Mouse (Mus musculus) brain, embryonic 14.5 days (tissue): ENCODE measurements around the gene Skor1.

ENCODE experiments used
- CTCF ChIP-seq: fragments of 200-500 bp; IDR thresholded peaks from 2 replicates; pipeline ENCODE4 v1.5.1; 2012; ENCODE audit warnings: inconsistent platforms, mild to moderate bottlenecking, moderate library complexity, borderline replicate concordance; ENCODE audit not compliant: insufficient read depth, insufficient read length; ENCODE audit errors: extremely low read depth
- POLR2A ChIP-seq: fragments of 200-500 bp; IDR thresholded peaks from 2 replicates; pipeline ENCODE4 v1.6.1; 2012; ENCODE audit warnings: mild to moderate bottlenecking, inconsistent platforms, borderline replicate concordance; ENCODE audit not compliant: poor library complexity, insufficient read depth, insufficient read length, severe bottlenecking; ENCODE audit errors: extremely low read depth

- TF ChIP-seq POLR2A (no peak), CTCF (no peak)
These were observed 48.9 kb downstream of the Skor1 start for GRCm38 (mm10) chr9:63099876-63100275.
